Mouse (Mus musculus) liver, postnatal 0 days (tissue): Measurements from ENCODE around the gene Cdk5r2.

Experiments used
- CTCF ChIP-seq: sonication (generic); IDR thresholded peaks from 2 replicates; pipeline ENCODE4 v1.5.1; 2016; ENCODE audit warnings: antibody characterized with exemption, low read depth
- EP300 ChIP-seq: IDR thresholded peaks from 2 replicates; pipeline ENCODE4 v1.6.1; 2016; ENCODE audit warnings: antibody characterized with exemption, low read depth, mild to moderate bottlenecking

- TF ChIP-seq CTCF (no peak), EP300 (no peak)
Observed at GRCm38 (mm10) chr1:74891513-74891912, 36.8 kb downstream of the Cdk5r2 start.
